Mouse (Mus musculus) testis, adult 10 weeks (tissue): ENCODE data around the gene Tas2r103. TPM values are rescaled to one million over a fixed set of nuclear protein-coding genes. Genes with fewer than 3 reads are reported as not detected.

Experiments
- polyA plus RNA-seq: library from polyadenylated mRNA; stranded (reverse); fragments of 350-450 nt; fragmentation: Illumina TruSeq; extraction: RNeasy Lipid Tissue Mini Kit (QIAGEN cat#74804); gene quantifications from one replicate; pipeline ENCODE4 v1.2.3, GENCODE M21; 2014; ENCODE audit warnings: low read depth, low replicate concordance

The Tas2r103 gene
- 0.32 TPM for polyA plus RNA-seq

GRCm38 (mm10) chr6:133037001-133037400 is at the start of gene Tas2r103:
Tas2r103 (minus strand) TSS chr6:133037101.

GRCm38 (mm10) chr6:133055716-133056115 is 18.8 kb upstream of the Tas2r103 start, which contains the start of gene Tas2r140:
Tas2r140 (minus strand) TSS chr6:133055816.

Other genes with a start within 250 kb of the Tas2r103 start
- not detected for gene Tas2r117, start 234.3 kb downstream of the Tas2r103 start, polyA plus RNA-seq
- not detected for gene Tas2r123, start 190.0 kb downstream of the Tas2r103 start, polyA plus RNA-seq
- gene Tas2r116, start 181.7 kb downstream of the Tas2r103 start, polyA plus RNA-seq = not detected
- not detected for gene Tas2r110, start 169.1 kb downstream of the Tas2r103 start, polyA plus RNA-seq
- not detected for gene Tas2r113, start 144.1 kb downstream of the Tas2r103 start, polyA plus RNA-seq
- 0.39 TPM for gene Tas2r125, start 127.5 kb downstream of the Tas2r103 start, polyA plus RNA-seq
- not detected for gene Tas2r129, start 86.0 kb downstream of the Tas2r103 start, polyA plus RNA-seq
- gene Tas2r131, start 79.2 kb downstream of the Tas2r103 start, polyA plus RNA-seq = not detected
- gene Tas2r109, start 56.1 kb downstream of the Tas2r103 start, polyA plus RNA-seq = not detected
- 0.81 TPM for gene Tas2r140, start 18.7 kb upstream of the Tas2r103 start, polyA plus RNA-seq
- 22.8 TPM for gene Smim10l1, start 67.8 kb upstream of the Tas2r103 start, polyA plus RNA-seq